Mouse (Mus musculus): ENCODE measurements around the gene Ago1. TPM values are rescaled to one million over a fixed set of nuclear protein-coding genes. Genes with fewer than 3 reads are reported as not detected.

Ago1 gene
- polyA plus RNA-seq, 1 experiment from 2014 or later = 8.0 TPM

DNA sequence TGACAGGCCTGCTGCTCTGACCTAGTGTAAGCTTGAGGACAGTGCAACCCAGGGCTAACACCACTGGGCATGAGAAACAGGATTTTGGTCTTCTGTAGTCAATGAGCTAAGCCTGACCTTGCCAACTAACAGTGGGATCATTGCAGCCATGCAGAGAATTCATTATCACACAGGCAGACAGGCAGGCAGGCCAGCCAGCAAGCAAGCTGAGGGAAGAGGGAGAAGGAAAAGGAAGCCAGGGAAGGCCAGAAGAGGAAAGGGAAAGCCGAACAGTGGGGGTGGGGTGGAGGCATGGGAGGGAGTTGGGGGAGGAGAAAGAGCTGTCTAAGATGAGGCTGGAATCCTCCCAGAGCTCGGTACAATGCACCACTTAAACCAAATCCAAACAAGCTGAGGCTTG lies 32.1 kb downstream of the Ago1 start:
- no peak for DNase-seq (ENCODE audit: low spot score)
- Histone ChIP-seq H3K9me3 (ENCODE audit: control insufficient read depth, low read length) (no peaks in the 10 kb centered on the region), H3K4me3 (ENCODE audit: low read depth, low read length) (no peak overlapping the region), H3K27me3 (replicated peaks; ENCODE audit: control insufficient read depth, insufficient read depth, low read length) (no peaks in the 10 kb centered on the region), H3K9ac (ENCODE audit: low read length) (no peak overlapping the region), H3K4me1 (replicated peaks; ENCODE audit: control insufficient read depth, insufficient read depth, low read length) (no peaks in the 10 kb centered on the region), H3K36me3 (ENCODE audit: control insufficient read depth, insufficient read depth, low read length) (peaks cover 51% of the 10 kb centered on the region), H3K27ac (ENCODE audit: low read depth) (no peak overlapping the region), H3K4me2 (ENCODE audit: low read length) (no peak overlapping the region)
- no peak for ATAC-seq (replicated peaks; ENCODE audit: low FRiP score, low TSS enrichment, low read depth)
- whole genome bisulfite sequencing = 31% methylated on average over 2 of the region's 2 CpGs

DNA sequence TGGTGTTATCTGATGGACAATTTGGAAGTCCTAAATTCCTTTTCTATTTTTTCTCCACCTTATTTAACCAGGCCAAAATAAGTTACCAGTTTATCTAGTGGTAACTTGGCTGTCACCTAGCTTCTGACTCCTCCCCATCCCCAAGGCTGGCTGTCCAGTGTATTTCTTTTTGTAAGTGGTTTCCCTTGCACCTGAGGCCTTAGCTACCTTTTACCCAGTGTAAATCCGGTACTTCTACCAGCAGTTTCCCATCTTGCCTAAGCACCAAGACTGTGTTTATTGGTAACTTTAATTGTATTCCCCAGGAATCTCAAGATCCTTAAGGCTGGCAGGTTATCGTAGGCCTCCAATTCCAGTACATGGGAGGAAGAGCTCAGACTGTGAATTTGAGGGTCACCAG lies 34.3 kb downstream of the Ago1 start:
- no peaks in the 10 kb centered on the region for H3K27me3 ChIP-seq (replicated peaks; ENCODE audit: control insufficient read depth, insufficient read depth, low read length)
- no peak overlapping the region for H3K4me3 ChIP-seq (ENCODE audit: low read depth, low read length)
- ATAC-seq (replicated peaks; ENCODE audit: low FRiP score, low TSS enrichment, low read depth) = no peak
- DNase-seq (ENCODE audit: low spot score) = no peak
- H3K9ac ChIP-seq (ENCODE audit: low read length) = no peak overlapping the region
- H3K36me3 ChIP-seq (ENCODE audit: control insufficient read depth, insufficient read depth, low read length) = peaks cover 34% of the 10 kb centered on the region
- no peak overlapping the region for H3K27ac ChIP-seq (ENCODE audit: low read depth)
- no peaks in the 10 kb centered on the region for H3K9me3 ChIP-seq (ENCODE audit: control insufficient read depth, low read length)
- H3K4me1 ChIP-seq (replicated peaks; ENCODE audit: control insufficient read depth, insufficient read depth, low read length) = no peaks in the 10 kb centered on the region
- WGBS = 97% methylated on average over 2 of the region's 2 CpGs
- no peak overlapping the region for H3K4me2 ChIP-seq (ENCODE audit: low read length)

DNA sequence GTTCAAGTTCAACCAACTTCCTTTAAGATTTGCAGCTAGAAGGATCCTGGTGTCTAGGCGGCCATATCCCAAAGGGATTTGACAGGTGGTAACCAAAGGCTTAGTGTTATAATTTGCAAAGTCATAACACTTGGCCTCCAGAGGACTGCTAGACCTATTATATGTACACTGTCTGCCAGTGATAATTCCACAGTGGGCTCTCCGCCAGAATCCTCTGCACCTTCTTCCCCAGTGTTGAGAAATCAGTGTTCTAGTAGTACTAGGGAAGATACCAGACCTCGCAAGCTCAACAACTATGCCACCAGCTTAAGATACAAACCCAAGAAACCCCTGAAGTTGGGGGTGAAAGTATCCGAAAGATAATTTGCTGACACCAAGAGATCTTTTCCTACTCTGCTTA lies 35.2 kb downstream of the Ago1 start:
- peaks cover 25% of the 10 kb centered on the region; the same call in 1 of the 2 replicates for H3K36me3 ChIP-seq (ENCODE audit: control insufficient read depth, insufficient read depth, low read length)
- no peak overlapping the region for H3K4me3 ChIP-seq (ENCODE audit: low read depth, low read length)
- no peak for DNase-seq (ENCODE audit: low spot score)
- no peak overlapping the region for H3K27ac ChIP-seq (ENCODE audit: low read depth)
- ATAC-seq (replicated peaks; ENCODE audit: low FRiP score, low TSS enrichment, low read depth) = no peak
- no peak overlapping the region for H3K9ac ChIP-seq (ENCODE audit: low read length)
- 88% methylated on average over 4 of the region's 4 CpGs for WGBS
- H3K27me3 ChIP-seq (replicated peaks; ENCODE audit: control insufficient read depth, insufficient read depth, low read length) = no peaks in the 10 kb centered on the region
- H3K4me1 ChIP-seq (replicated peaks; ENCODE audit: control insufficient read depth, insufficient read depth, low read length) = peaks cover 4% of the 10 kb centered on the region; the same call in 1 of the 2 replicates
- no peaks in the 10 kb centered on the region for H3K9me3 ChIP-seq (ENCODE audit: control insufficient read depth, low read length)
- H3K4me2 ChIP-seq (ENCODE audit: low read length) = no peak overlapping the region

DNA sequence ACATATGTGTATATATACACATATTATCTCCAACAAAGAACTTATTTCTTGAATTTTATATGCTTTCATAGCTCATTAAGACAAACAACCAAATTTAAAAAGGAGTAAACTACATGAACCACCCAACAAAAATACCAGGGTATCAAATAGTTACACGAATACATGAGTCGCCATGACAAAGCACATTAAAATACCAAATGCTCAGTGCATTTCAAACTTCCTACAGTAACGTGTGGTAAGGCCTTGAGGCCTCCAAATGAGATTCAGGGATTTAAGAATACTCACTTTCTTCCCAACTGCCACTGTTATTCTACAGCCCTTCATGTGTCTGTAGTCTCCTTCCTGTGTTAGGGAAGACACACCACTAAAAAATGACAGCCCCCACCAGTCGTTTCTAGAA lies 36.6 kb downstream of the Ago1 start:
- DNase-seq (ENCODE audit: low spot score) (no peak), ATAC-seq (replicated peaks; ENCODE audit: low FRiP score, low TSS enrichment, low read depth) (no peak)
- Histone ChIP-seq H3K36me3 (ENCODE audit: control insufficient read depth, insufficient read depth, low read length) (peaks cover 12% of the 10 kb centered on the region; the same call in 1 of the 2 replicates), H3K27me3 (replicated peaks; ENCODE audit: control insufficient read depth, insufficient read depth, low read length) (no peaks in the 10 kb centered on the region), H3K4me2 (ENCODE audit: low read length) (no peak overlapping the region), H3K27ac (ENCODE audit: low read depth) (no peak overlapping the region), H3K9me3 (ENCODE audit: control insufficient read depth, low read length) (no peaks in the 10 kb centered on the region), H3K4me3 (ENCODE audit: low read depth, low read length) (no peak overlapping the region), H3K9ac (ENCODE audit: low read length) (no peak overlapping the region), H3K4me1 (replicated peaks; ENCODE audit: control insufficient read depth, insufficient read depth, low read length) (peaks cover 9% of the 10 kb centered on the region; the same call in 1 of the 2 replicates)
- 81% methylated on average over 4 of the region's 4 CpGs for WGBS

DNA sequence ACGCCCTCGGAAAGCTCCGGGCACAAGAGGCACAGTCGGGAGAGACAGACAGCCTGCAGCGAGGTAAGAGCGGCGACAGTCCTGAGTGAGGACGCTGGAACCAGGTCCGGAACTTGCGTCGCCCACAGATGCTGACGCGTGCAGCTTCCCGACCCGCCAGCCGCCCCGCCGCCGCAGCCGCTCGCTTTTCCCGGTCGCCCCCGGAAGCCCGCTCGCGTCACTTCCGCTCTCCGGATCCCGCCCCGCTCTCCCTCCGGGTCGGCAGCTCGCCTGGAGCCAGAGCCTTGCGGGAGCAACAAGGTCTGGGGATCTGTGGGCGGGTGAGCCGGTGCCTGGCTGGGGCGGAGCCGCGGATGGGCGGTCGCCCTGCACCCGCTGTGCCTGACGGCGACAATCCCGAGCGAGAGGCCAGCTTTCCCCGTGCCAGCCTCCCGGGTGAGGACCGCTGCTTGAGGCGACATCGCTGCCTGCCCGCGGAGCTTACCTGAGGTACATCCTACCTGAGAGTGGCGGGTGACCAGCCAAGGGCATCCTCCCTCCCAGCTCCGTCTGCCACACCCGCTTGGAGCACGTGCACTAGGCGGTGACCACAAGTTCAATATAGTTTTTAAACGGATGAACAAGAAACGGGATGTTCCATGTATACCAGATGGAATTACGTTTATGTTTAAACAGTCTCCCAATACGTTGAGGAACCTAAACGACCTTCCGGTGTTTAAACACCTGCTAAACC lies 38.9 kb downstream of the Ago1 start, which contains the start of gene Ago3:
Gene Ago3, minus strand, starts transcription at position 210 of the 733 bp plus-strand sequence.
- Histone ChIP-seq H3K27ac (ENCODE audit: low read depth) (peak within 1 kb of the TSS; percentile 54), H3K9me3 (ENCODE audit: control insufficient read depth, low read length) (no peaks in the 10 kb centered on the region), H3K4me1 (replicated peaks; ENCODE audit: control insufficient read depth, insufficient read depth, low read length) (peaks cover 9% of the 10 kb centered on the region; the same call in 1 of the 2 replicates), H3K4me3 (ENCODE audit: low read depth, low read length) (peak within 1 kb of the TSS; percentile 82), H3K9ac (ENCODE audit: low read length) (peak within 1 kb of the TSS; percentile 71), H3K36me3 (ENCODE audit: control insufficient read depth, insufficient read depth, low read length) (no peaks in the 10 kb centered on the region), H3K4me2 (ENCODE audit: low read length) (peak within 1 kb of the TSS; percentile 94), H3K27me3 (replicated peaks; ENCODE audit: control insufficient read depth, insufficient read depth, low read length) (no peaks in the 10 kb centered on the region)
- peak; percentile 97 for ATAC-seq (replicated peaks; ENCODE audit: low FRiP score, low TSS enrichment, low read depth)
- whole genome bisulfite sequencing = 1% methylated on average over 62 of the region's 65 CpGs
- DNase-seq (ENCODE audit: low spot score) = peak; percentile 95

DNA sequence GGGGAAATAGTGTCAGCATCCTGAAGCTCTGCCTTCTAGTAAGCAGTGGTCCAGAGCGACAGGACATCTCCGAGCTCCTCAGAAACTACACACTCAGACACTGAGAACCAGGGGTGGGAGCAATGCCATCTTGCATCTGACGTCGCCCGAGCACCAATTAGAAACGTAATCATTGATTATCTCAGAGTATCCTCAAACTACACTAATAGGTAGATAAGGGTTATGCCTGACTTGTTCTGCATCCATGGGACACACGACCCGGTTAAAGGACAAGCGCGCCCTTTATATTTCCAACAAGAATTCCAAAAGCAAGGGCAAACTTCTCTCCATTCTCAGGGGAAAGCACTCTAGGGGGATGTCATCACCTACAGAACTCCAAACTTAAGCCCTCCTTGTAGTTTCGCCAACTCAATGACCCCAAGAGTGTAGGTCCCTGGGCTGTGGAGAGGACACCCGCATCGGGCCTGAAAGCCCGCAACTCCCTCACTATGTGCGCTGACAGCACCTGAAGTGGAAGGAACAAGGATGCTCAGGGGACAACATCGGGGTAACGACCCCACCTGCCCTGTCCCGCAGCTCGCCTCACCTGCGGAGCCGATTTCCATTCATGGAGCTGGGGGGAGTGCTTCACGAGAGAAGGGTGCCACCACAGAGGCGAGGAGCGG lies 39.6 kb downstream of the Ago1 start:
- 3% methylated on average over 24 of the region's 24 CpGs for WGBS
- peaks cover 9% of the 10 kb centered on the region; the same call in 1 of the 2 replicates for H3K4me1 ChIP-seq (replicated peaks; ENCODE audit: control insufficient read depth, insufficient read depth, low read length)
- H3K4me3 ChIP-seq (ENCODE audit: low read depth, low read length) = peak overlapping the region; percentile 82
- no peaks in the 10 kb centered on the region for H3K36me3 ChIP-seq (ENCODE audit: control insufficient read depth, insufficient read depth, low read length)
- H3K9me3 ChIP-seq (ENCODE audit: control insufficient read depth, low read length) = no peaks in the 10 kb centered on the region
- peak overlapping the region; percentile 54 for H3K27ac ChIP-seq (ENCODE audit: low read depth)
- DNase-seq (ENCODE audit: low spot score) = peak; percentile 57
- ATAC-seq (replicated peaks; ENCODE audit: low FRiP score, low TSS enrichment, low read depth) = peak; percentile 37; the same call in 1 of the 2 replicates
- H3K9ac ChIP-seq (ENCODE audit: low read length) = peak overlapping the region; percentile 71
- H3K4me2 ChIP-seq (ENCODE audit: low read length) = peak overlapping the region; percentile 94
- H3K27me3 ChIP-seq (replicated peaks; ENCODE audit: control insufficient read depth, insufficient read depth, low read length) = no peaks in the 10 kb centered on the region

DNA sequence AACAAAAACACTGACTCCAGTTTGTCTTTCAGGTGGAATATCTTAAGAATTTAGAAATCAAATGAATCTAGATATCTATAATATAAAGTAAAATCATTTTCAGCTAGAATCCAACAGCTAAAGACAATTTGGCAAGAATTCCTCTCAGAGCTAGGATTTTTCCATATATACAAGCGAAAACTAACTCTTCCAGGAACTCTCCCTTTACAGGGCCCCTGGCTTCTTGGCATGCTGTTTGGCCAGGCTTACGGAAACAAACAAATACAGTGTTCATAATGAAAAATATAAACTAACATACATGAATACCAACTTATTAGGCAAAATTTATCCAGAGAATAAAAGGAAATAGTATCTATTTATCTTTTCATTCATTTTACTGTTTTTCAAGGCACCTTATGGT lies 44.5 kb downstream of the Ago1 start:
- H3K36me3 ChIP-seq (ENCODE audit: control insufficient read depth, insufficient read depth, low read length) = no peaks in the 10 kb centered on the region
- 90% methylated on average over 2 of the region's 2 CpGs for WGBS
- H3K4me3 ChIP-seq (ENCODE audit: low read depth, low read length) = no peak overlapping the region
- DNase-seq (ENCODE audit: low spot score) (no peak), ATAC-seq (replicated peaks; ENCODE audit: low FRiP score, low TSS enrichment, low read depth) (no peak)
- no peak overlapping the region for H3K4me2 ChIP-seq (ENCODE audit: low read length)
- H3K9me3 ChIP-seq (ENCODE audit: control insufficient read depth, low read length) = no peaks in the 10 kb centered on the region
- H3K9ac ChIP-seq (ENCODE audit: low read length) = no peak overlapping the region
- H3K4me1 ChIP-seq (replicated peaks; ENCODE audit: control insufficient read depth, insufficient read depth, low read length) = peaks cover 9% of the 10 kb centered on the region; the same call in 1 of the 2 replicates
- H3K27ac ChIP-seq (ENCODE audit: low read depth) = no peak overlapping the region
- H3K27me3 ChIP-seq (replicated peaks; ENCODE audit: control insufficient read depth, insufficient read depth, low read length) = no peaks in the 10 kb centered on the region

DNA sequence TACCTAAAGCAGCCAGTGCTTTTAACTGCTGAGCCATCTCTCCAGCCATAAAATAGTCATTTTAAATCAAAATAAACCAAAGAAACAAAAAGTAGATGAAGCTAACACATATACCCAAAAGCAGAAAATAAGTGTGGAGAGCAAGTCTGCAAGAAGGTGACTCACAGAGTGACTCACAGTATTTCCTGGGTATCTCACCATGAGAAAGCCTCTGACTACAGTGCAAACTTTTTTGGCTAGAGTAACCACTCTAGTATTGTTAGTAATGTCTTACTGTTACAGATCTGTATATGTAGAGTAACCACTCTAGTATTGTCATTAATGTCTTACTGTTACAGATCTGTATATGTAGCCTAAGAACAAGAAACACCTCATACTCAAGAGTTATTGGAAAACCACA lies 52.7 kb downstream of the Ago1 start:
- Histone ChIP-seq H3K4me2 (ENCODE audit: low read length) (no peak overlapping the region), H3K9ac (ENCODE audit: low read length) (no peak overlapping the region), H3K9me3 (ENCODE audit: control insufficient read depth, low read length) (no peaks in the 10 kb centered on the region), H3K36me3 (ENCODE audit: control insufficient read depth, insufficient read depth, low read length) (peaks cover 11% of the 10 kb centered on the region; the same call in 1 of the 2 replicates), H3K27ac (ENCODE audit: low read depth) (no peak overlapping the region), H3K4me3 (ENCODE audit: low read depth, low read length) (no peak overlapping the region), H3K4me1 (replicated peaks; ENCODE audit: control insufficient read depth, insufficient read depth, low read length) (no peaks in the 10 kb centered on the region), H3K27me3 (replicated peaks; ENCODE audit: control insufficient read depth, insufficient read depth, low read length) (no peaks in the 10 kb centered on the region)
- DNase-seq (ENCODE audit: low spot score) (no peak), ATAC-seq (replicated peaks; ENCODE audit: low FRiP score, low TSS enrichment, low read depth) (no peak)

Data from intestine, embryonic 14.5 days (tissue).